Mouse (Mus musculus) brown adipose tissue, adult 24 weeks (tissue): Measurements from ENCODE around the gene Ppfia3. TPM values are rescaled to one million over a fixed set of nuclear protein-coding genes. Genes with fewer than 3 reads are reported as not detected.

Experiments
- H3K27ac ChIP-seq: fragments of 200-500 bp; replicated peaks from 2 replicates; pipeline ENCODE4 v1.5.1; 2012; ENCODE audit warnings: low read depth, mild to moderate bottlenecking, low read length
- H3K4me1 ChIP-seq: fragments of 200-500 bp; 2 replicates; pipeline ENCODE4 v1.6.1; 2012; ENCODE audit warnings: low read length, mixed read lengths; ENCODE audit not compliant: control insufficient read depth, insufficient read depth, insufficient read length
- H3K4me3 ChIP-seq: fragments of 200-500 bp; 2 replicates; pipeline ENCODE4 v1.5.1; 2012; ENCODE audit warnings: low read depth, mild to moderate bottlenecking, low read length, moderate library complexity; ENCODE audit not compliant: insufficient read depth
- polyA plus RNA-seq: library from polyadenylated mRNA; stranded (reverse); fragments of >200 nt; gene quantifications from 2 replicates; pipeline ENCODE4 v1.2.4, GENCODE M21; 2012; ENCODE audit not compliant: missing spikeins, insufficient read depth, insufficient read length

Ppfia3 gene
- polyA plus RNA-seq, 1 experiment = not detected

DNA sequence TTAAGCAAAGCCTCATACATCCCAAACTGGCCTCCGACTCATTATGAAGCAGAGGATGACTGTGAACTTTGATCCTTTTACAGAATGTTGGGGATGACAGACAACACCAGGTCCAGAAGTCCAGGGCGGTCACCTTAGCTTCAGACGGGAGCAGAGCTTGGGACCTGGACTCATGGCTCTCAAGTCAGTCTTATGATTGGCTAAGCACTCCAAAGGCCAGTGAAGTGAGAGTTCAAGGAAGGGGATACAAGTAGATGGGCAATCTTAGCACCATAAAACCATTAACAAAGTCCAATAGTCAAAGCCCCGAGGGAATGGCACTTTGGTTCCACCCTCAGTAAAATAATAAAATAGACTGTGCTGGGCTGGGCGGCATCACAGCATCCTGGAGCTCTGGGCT lies 43.8 kb downstream of the Ppfia3 start:
- no peak overlapping the region for H3K4me3 ChIP-seq
- H3K4me1 ChIP-seq = no peaks in the 10 kb centered on the region
- no peak overlapping the region for H3K27ac ChIP-seq

DNA sequence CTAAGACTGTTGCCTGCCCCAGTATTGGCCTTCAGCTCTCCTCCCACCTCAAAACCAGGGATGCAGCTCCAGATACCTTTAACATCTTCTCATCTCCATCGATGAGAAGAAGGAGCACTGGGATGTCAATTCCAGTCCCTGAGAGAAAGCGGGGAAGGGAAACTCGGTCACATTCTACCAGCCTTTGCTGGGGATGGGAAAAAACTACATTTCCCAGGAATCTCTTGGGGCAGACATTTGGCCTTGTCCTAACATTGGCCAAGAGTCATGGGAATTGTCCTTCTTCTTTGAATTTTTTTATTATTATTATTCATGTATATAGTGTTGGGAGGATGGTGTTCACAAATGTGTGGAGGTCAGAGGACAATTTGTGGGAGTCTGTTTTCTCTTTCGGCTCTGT lies 44.6 kb downstream of the Ppfia3 start:
- H3K27ac ChIP-seq = no peak overlapping the region
- H3K4me1 ChIP-seq = no peaks in the 10 kb centered on the region
- H3K4me3 ChIP-seq = no peak overlapping the region

DNA sequence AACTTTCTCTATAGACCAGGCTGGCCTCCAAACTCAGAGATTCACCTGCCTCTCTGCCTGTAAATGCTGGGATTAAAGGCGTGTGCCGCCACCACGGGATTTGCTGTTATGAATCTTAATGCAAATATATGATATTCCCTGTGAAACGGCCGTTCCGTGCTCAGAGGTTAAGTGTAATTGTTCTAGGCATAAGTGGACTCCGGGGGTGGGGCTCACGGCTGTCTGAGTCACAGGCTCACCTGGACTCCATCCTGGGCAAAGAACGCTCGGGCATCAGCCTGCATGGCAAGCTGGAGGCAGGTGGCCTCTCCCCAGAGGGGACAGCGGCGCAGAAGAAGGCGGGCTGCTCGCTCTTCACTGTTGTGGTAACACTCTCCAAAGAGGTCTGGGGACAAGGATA lies 50.3 kb downstream of the Ppfia3 start:
- H3K27ac ChIP-seq = no peak overlapping the region
- no peaks in the 10 kb centered on the region for H3K4me1 ChIP-seq
- no peak overlapping the region for H3K4me3 ChIP-seq

DNA sequence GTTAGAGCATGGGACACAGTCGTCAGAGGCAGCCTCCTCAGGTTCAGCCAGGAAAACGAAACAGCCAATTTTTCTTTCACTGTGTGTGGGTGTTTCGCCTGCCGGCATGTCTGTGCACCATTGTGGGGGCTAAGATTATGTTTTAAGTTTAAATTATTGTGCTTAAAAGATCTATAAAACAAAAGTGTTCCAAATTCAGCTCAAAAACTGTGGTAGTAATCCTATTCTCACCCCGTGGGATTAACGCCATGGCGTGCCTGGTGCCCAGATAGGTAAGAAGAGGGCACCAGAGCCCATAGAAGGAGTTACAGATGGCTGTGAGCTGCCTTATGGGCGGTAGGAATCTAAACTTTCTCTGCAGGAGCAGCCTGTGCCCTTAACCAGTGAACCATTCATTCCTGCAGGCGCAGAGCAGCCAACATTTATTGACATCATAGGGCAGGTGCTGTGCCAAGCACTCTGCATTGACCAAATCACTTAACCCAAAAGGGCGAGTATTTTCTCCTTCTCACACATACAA lies 51.6 kb downstream of the Ppfia3 start:
- H3K4me1 ChIP-seq = no peaks in the 10 kb centered on the region
- H3K27ac ChIP-seq = no peak overlapping the region
- H3K4me3 ChIP-seq = no peak overlapping the region

DNA sequence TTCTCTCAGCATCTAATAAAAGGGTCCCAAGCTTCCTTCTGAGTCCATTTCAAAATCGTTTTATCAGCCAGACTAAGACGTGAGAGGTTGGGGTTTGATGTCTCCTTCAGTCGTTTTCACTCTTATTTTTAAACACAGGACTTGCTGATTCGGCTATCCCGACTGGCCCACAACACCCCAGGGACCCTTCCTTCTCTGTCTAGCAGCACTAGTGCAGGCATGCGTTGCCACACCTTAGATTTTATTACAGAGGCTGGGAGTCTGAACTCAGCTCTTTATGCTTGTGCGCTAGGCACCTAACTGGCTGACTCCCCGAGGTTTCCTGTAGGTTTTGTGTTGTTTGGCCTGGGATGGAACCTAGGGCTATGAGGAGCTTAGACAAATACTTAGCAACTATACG lies 53.3 kb downstream of the Ppfia3 start:
- Histone ChIP-seq H3K4me1 (no peaks in the 10 kb centered on the region), H3K27ac (no peak overlapping the region), H3K4me3 (no peak overlapping the region)

DNA sequence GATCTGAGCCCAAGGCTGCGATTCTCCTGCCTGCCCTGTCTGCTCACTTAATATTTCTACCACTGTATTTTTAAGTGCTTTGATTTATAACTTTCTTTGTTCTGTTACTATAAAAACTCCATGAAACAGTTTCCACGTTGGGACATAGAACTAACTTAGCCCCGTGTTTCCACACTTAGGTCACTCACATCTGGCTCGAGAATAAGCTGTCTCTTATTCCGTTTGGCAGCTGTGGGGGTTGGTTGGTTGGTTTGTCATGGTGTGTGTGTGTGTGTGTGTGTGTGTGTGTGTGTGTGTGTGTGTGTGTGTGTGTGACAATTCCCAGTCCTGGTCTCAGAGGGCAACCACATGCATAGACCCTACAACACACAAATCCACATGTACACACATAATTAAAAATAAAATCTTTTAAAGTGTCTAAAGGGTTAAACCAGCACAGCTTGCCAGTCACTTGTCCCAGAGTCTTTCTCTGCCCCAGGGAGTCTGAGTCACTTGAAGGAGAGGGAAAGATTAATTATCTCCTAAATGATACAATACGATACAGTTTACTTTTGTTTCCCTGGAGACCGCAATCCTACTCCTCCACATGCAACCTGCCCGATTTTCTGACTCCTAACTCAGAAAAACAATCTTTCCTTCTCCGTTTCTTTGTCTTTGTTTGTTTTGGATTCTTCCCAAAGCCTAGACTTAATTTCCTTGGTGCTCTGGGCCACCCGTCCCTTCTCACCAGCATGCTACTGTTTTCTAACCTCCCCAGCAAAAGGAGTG lies 53.9 kb downstream of the Ppfia3 start:
- Histone ChIP-seq H3K27ac (no peak overlapping the region), H3K4me3 (no peak overlapping the region)

DNA sequence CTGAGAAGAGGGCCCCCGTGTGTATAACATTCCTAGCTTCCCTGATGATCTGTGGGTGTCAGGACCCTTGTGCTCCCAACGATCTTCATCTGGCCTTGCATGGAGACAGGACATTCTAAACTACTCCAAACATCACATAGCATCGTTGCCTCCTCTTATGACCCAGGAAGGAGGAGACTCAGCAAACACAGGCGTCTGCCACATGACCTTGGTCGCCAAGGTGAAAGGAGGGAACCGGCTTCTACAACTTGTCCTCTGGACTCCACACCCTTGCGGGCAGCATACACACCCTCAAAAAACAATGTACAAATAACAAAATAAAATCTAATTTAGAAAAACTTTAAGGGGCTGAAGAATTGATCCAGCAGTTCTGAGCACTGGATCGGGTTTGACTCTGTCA lies 54.8 kb downstream of the Ppfia3 start:
- Histone ChIP-seq H3K4me1 (no peaks in the 10 kb centered on the region), H3K27ac (no peak overlapping the region), H3K4me3 (no peak overlapping the region)

More for the DNA sequence above, 53.9 kb downstream of the Ppfia3 start:
- H3K4me1 ChIP-seq = no peaks in the 10 kb centered on the region

DNA sequence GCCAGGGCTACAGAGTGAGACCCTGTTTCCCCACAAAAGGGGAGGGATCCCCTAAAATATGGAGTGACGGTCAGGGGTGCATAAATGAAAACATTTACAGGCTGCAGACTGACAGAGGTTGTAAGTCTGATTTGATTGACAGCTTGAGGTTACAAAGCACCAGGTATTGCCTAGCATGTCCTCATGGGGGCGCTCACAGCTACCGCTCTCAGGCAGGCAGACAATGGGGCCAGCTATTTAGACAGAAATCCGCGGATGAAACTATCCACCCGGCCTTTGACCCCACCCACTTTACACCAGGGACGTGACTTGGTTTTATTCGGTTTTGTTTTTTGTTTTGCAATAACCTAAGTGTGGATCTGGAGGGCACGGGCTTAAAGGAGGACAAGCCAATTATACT lies 57.4 kb downstream of the Ppfia3 start:
- H3K4me3 ChIP-seq = no peak overlapping the region
- no peak overlapping the region for H3K27ac ChIP-seq
- H3K4me1 ChIP-seq = no peaks in the 10 kb centered on the region

DNA sequence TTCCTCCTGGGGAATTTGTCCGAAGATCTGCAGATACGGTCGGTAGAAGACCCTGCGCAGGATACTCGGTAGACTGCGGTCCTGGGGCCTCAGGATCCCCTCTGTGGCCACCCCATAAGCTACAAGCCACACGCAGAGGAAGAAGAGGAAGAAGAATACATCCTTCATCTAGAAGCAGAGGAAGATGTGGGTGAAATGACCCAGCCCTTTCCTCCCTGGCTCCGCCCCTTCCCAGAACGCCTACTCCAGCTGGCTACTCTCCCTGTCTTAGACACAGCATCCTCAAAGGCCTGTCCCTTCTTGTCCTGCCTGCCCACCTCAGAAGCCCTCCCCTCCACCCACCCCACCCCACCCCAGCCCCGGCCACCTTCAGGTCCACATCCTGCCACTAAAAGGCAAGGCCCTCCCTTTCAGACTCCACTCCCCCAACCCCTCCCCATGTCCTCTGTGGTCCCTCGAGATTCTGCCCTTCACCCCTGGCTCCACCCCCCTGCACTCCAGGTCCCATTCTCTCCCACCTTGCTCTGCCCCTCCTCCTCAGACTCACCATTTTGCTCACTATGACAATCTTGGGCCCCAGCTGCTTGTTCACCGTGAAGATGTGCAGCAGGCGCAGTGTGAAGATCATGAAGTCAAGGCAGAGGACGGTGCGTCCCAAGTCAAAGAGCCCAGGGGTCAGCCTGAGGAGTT lies 58.1 kb downstream of the Ppfia3 start:
- H3K4me3 ChIP-seq = no peak overlapping the region
- H3K27ac ChIP-seq = no peak overlapping the region
- H3K4me1 ChIP-seq = no peaks in the 10 kb centered on the region

DNA sequence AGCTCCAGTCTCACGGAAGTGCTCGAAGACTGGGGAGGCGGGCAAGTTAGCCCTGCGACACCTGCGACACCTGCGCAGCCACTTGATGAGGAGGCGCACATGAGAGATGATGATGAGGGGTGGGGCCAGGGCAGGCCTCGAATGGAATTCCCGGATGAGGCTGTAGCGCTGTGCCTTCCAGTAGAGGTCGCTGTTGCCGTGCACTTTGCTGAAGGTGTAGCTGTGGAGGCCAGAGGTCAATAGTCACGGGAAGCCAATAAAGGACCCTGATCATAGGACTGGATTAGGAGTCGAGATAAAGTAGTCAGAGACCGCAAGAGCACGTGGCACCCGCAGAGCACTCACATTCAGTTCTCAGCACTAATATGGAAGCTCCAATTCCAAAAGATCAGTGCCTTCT lies 61.5 kb downstream of the Ppfia3 start:
- Histone ChIP-seq H3K4me1 (no peaks in the 10 kb centered on the region), H3K27ac (no peak overlapping the region), H3K4me3 (no peak overlapping the region)

DNA sequence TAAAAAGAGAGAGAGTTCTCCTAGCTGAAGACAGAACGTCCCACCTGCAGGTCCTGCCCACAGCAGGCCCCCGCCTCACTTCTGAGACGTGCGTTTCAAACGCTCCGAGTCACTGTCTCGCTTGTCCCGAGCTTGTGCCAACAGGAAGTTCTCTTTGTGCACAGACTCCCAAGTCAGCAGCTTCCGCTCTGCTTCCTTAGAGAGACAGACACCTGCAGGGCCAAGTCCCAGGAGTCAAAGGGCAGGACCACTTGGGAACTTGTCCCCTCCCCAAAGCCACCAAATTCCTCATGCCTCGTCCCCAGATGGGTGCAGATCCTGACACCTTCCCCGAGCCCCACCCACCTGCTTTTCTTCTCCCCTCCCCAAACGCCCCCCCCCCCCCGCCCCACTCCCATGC lies 62.0 kb downstream of the Ppfia3 start:
- Histone ChIP-seq H3K27ac (no peak overlapping the region), H3K4me3 (no peak overlapping the region), H3K4me1 (no peaks in the 10 kb centered on the region)

DNA sequence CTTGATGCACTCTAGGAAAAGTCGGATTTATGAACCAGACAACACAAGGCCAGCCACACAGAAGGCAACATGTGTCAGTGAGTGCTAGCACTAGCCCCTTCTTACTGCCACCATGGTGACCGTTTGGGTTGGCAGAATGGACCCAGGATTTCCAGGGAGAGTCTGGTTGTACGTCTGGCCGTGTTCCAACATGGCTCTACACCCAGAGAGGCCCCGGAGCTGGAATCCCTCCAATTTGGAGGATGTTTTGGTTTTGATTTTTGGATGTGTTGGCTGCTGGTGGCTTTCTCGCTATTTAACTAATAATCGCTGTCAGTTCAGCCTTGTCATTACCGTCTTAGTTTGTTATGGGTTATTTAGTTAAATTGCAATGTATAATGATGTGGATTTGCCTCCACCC lies 64.2 kb downstream of the Ppfia3 start:
- 0 out of 2 replicates have a peak, but pooled peaks cover 3% of the 10 kb centered on the region for H3K4me1 ChIP-seq
- H3K4me3 ChIP-seq = no peak overlapping the region
- no peak overlapping the region for H3K27ac ChIP-seq

DNA sequence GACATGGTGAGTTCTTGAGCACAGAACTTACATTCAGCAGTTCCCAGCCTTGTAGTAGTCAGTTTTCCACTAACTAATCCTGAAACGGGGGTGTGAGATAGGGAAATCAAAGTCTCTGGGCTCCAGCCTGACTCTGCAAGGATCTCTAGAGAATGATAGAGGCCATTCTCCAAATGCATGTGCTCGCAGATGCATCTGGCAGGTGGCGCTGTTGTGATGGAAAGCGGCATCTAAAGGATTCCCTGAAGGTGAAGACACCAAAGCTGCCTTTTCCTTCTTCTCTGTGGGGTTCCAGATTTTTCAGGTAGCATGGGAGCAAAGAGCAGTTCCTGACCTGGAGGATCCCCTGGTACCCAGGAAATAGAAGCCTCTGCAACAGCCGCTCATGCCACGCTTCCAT lies 66.5 kb downstream of the Ppfia3 start:
- 0 out of 2 replicates have a peak, but pooled peaks cover 3% of the 10 kb centered on the region for H3K4me1 ChIP-seq
- H3K4me3 ChIP-seq = no peak overlapping the region
- H3K27ac ChIP-seq = no peak overlapping the region

DNA sequence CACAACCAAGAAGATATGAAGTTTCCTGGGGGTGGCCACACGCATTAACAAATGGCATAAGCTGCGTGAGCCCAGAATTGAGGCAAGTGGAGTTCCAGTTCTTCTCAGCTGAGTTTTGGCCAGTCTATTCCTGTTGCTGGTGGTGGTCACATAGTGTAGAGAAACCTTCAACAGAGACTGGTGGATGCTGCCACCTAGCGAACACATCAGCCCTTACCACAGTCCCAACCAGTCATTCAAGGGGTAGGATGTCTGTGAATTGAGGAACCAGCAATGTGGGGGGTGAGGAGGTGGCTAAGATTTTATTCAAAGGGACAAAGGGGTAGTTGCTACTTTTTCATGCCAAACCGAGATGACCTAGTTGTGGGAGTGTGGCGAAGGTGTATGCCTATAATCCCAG lies 67.1 kb downstream of the Ppfia3 start:
- 0 out of 2 replicates have a peak, but pooled peaks cover 3% of the 10 kb centered on the region for H3K4me1 ChIP-seq

DNA sequence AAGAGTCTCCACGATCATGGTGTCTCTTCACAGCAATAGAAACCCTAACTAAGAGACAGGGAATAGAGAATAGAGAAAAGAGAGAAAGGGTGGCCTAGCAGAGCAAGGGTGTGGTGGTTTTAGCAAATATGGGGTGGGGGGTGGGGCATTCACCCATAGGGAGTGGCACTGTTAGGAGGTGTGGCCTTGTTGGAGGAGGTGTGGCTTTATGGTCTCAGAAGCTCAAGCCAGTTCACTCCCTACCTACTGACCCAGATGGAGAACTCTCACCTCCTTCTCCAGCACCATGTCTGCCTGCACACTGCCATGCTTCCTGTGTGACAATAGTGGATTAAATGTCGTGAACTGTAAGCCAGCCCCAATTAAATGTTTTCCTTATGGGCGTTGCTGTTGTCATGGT lies 69.3 kb downstream of the Ppfia3 start:
- Histone ChIP-seq H3K4me3 (no peak overlapping the region), H3K27ac (peak overlapping the region; percentile 82), H3K4me1 (0 out of 2 replicates have a peak, but pooled peaks cover 3% of the 10 kb centered on the region)

More for the DNA sequence above, 67.1 kb downstream of the Ppfia3 start:
- H3K27ac ChIP-seq = no peak overlapping the region
- H3K4me3 ChIP-seq = no peak overlapping the region

DNA sequence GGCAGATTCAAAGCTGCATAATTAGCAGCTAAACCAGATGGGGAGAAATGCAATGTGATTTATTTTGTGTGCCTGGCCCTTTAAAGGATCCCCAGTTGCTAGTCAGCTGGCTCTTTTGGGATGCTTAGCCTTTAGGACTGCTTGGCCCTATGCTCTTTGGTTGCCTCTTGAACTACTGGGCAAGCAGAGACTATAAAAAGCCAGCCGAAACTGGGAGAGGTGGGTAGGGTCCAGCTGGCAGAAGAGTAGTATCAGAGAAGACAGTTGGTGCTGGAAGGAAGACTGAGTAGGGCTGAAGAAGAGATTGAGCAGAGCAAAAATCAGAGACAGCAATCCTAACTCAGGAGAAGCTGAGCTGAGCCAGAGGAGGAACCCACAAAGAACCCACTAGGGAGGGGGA lies 70.2 kb downstream of the Ppfia3 start:
- peak overlapping the region; percentile 72 for H3K27ac ChIP-seq

More for the DNA sequence above, 70.2 kb downstream of the Ppfia3 start:
- Histone ChIP-seq H3K4me3 (no peak overlapping the region), H3K4me1 (0 out of 2 replicates have a peak, but pooled peaks cover 3% of the 10 kb centered on the region)
